Mouse (Mus musculus) heart, adult 2 months (tissue): ENCODE data around the gene Zbtb37.

ENCODE experiments used
- CTCF ChIP-seq: fragments of 200-600 bp; IDR thresholded peaks from 2 replicates; pipeline ENCODE4 v1.8.1; 2022; ENCODE audit warnings: antibody characterized with exemption, mild to moderate bottlenecking, moderate library complexity
- EP300 ChIP-seq: fragments of 200-500 bp; IDR thresholded peaks from 2 replicates; pipeline ENCODE4 v1.6.1; 2011; ENCODE audit warnings: low read depth, low read length, control low read depth; ENCODE audit not compliant: insufficient read depth
- POLR2A ChIP-seq: fragments of 200-500 bp; IDR thresholded peaks from 2 replicates; pipeline ENCODE4 v1.6.1; 2011; ENCODE audit warnings: mild to moderate bottlenecking, low read depth, low read length, control low read depth; ENCODE audit not compliant: insufficient read depth

DNA sequence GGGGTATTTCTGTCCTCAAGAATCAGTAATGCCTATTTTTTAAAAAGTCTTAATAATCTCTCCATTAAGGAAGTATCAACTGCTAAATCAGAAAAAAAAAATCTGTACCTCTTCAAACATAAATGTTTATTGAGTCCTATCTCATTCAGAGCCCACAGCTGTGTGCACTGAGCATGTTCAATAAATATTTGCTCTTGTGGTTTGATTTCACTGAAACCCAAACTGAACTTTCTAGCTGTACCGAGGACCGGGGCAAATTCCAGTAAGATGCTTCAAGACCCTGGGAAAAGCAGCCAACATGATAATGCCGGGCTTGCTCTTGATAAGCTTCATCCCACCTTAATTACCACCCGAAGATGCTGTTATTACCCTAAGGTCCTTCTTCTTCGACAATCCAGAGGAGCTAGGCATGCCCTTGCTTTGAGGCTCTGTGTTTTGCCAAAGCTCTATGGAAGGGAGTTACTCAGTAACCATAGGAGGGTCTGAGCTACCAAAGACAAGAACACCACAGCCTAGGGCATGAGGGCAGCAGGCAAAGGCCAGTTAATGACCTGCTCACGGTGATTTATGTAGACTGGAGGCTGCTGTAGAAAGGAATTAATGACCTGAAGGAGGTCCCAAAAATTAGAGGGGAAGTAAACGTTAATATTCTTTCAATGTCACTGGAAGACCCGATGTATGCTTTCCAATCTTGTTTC, 54.0 kb downstream of the Zbtb37 start:
- TF ChIP-seq CTCF (no peak), POLR2A (no peak), EP300 (no peak)
